Mouse (Mus musculus): ENCODE results near the gene Gm4559.
"Not testable (repeated sequence)": the region's sequence is repeated elsewhere in the genome, so short reads cannot be mapped to it uniquely, and the experiment has no call there.

Gene Gm4559

DNA sequence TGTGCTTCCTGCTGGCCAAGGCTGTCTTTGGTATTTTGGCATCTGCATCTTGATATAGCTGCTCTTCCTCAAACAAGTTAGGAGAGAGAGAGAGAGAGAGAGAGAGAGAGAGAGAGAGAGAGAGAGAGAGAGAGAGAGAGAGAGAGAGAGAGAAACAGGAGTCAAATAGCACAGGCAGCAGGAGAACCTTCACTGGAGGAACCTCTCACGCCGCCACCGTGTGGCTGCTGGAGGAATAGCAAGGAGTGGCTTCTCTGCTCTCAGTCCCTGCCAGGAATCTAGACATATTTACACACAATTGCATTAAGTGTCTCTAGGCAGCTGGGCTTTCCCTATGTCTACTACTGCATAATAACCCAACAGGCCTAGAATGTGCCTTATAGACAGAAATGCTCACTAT, 4.0 kb upstream of the Gm4559 start:
- DNase-seq (ENCODE audit: low spot score) = not testable (repeated sequence)

DNA sequence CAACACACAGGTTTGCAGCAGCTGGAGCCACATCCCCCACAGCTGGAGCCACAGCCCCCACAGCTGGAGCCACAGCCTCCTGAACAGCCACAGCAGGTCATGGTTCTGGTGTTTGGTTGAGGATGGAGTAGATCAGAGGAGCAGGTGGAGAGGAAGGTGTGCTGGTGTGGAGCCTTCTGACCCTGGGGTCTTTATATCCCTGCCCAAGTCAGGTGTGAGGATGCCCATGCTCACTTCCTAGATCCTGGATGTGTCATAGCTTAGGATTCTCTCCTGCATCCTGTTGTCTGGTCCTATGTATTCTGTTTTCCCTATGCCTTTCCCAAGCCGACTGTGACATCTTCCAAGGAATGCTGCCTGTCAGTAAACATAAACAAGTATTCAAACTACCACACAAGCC, 15.9 kb downstream of the Gm4559 start, which contains the start of gene Gm2431:
Gm2431 (minus strand) TSS at position 101 of the 400 bp plus-strand sequence.
- not testable (repeated sequence) for DNase-seq (ENCODE audit: low spot score)

DNA sequence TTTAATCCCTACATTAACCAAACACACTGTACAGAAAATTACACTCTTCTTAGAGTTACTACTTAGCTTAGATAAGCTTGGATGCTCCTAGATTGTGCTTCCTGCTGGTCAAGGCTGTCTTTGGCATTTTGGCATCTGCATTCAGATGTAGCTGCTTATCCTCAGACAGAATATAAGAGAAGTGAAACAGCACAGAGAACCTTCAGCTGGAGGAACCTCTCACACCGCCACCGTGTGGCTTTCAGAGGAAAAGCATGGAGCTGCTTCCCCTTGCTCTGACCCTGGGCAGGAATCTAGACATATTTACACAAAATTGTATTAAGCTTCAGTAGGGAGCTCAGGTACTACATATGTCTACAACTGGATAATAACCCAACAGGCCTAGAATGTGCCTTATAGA, 18.6 kb downstream of the Gm4559 start:
- no peak for DNase-seq (ENCODE audit: low spot score)

DNA sequence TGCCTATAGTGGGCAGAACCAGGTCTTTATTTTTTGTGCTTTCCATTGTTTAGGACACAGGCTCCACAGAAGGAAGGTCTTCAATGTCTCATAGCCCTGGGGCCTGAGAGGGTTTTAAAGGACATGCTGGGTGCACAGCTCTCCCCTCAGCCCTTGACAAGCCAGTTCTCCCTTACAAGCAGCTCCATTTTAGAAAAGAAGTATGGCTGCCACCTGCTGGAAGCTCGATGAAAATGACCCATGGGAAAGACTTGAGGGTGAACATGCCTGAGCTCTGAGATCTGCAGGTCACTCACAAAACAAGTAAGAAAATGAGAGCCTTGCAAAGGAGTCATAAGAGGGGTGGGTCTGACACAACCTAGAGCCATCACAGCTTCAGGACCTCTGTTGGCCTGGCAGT, 24.3 kb downstream of the Gm4559 start:
- no peak for DNase-seq (ENCODE audit: low spot score)

DNA sequence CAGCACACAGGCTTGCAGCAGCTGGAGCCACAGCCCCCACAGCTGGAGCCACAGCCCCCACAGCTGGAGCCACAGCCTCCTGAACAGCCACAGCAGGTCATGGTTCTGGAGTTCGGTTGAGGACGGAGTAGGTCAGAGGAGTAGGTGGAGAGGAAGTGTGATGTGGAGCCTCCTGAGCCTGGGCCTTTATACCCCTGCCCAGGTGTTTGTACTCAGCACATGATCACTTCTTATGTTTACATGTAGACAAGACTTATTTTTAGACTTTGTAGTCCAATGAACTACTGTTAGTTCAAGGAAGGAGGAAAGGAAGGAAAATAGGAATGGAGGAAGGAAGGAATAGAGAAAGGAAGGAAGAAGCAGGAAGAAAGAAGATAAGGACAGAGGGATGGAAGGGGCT, 33.2 kb downstream of the Gm4559 start, which contains the start of gene Gm40460:
Gm40460 (minus strand) TSS at position 101 of the 400 bp plus-strand sequence.
- DNase-seq (ENCODE audit: low spot score) = no peak

DNA sequence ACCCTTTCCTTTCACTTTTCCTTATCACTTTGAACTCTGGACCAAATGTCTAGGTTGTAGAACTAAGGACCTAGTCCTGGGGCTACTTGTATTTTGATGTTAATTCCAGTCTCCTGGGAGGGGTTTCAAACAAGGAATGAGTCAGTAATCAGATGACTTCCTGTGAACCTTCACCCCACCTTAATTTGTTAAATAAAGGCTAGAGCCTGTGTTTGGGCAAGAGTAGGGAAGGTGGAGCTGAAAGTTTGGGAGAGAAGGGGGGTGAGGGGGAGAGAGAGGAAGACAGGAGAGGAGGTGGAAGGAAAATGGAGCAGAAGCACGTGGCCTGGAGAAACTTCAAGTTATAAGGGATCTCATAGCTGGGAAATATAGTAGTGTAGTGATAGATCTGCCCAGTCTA, 42.6 kb downstream of the Gm4559 start:
- DNase-seq (ENCODE audit: low spot score) = no peak

DNA sequence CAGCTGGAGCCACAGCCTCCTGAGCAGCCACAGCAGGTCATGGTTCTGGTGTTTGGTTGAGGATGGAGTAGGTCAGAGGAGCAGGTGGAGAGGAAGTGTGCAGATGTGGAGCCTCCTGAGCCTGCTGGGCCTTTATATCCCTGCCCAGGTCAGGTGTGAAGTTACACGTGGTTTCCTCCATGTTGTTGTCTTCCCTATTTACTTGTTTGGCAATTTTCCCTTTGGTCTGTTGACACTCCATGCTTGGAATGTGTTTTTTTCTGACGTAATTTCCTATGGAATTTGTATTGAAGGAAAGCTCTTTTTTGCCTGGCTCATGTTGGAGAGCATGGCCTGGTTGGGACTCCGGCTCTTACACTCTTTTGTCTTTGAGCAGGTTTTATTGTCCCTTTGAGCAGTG, 44.3 kb downstream of the Gm4559 start, which contains the start of gene Krtap5-5:
Krtap5-5 (minus strand) TSS at position 101 of the 400 bp plus-strand sequence.
- DNase-seq (ENCODE audit: low spot score) = not testable (repeated sequence)

DNA sequence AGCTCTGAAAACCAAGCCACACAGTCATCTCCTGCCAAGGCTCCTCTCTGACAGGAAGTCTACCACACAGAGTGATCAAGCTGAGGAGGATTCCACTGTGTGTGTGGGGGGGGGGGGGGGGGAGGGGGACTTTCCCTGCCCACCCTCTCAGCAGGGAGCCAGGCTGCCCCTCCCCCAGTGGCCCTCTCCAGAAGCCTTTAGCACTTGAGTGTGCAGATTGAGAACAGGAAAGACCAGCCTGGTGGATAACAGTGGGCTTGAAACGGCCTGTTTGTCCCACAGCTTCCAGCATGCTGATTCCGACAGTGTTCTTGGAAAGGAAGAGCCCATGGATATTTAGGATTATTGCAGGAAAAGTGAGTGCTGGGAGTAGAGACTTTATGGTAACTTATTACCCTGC, 49.6 kb downstream of the Gm4559 start:
- DNase-seq (ENCODE audit: low spot score) = no peak

All from urinary bladder, postnatal 10 days (tissue).